Mouse (Mus musculus) CH12.LX (cell line): ENCODE data around the gene Fgfr4. TPM values are rescaled to one million over a fixed set of nuclear protein-coding genes. Genes with fewer than 3 reads are reported as not detected.
A peak's percentile ranks its signal among the peaks of the same experiment; 100 is the strongest.

Source experiments
- DNase-seq: peaks from one replicate; pipeline ENCODE4 v3.0.0-alpha.2; 2013; ENCODE audit errors: extremely low read depth
- H3K27ac ChIP-seq: 2 replicates; pipeline ENCODE4 v1.5.1; 2012; ENCODE audit warnings: low read depth, mild to moderate bottlenecking, control low read depth, moderate library complexity; ENCODE audit not compliant: insufficient read depth
- H3K27me3 ChIP-seq: replicated peaks from 2 replicates; pipeline ENCODE3; 2012; ENCODE audit warnings: inconsistent platforms
- H3K36me3 ChIP-seq, 2 experiments: replicated peaks in 1 of 2; 2 replicates each; pipeline versions ENCODE3 to v1.6.1; 2012; ENCODE audit warnings: inconsistent platforms in 1 of 2, low read length in 1 of 2, mild to moderate bottlenecking in 1 of 2, mixed read lengths in 1 of 2, moderate library complexity in 1 of 2; ENCODE audit not compliant: control insufficient read depth in 1 of 2, insufficient read depth in 1 of 2
- H3K4me1 ChIP-seq, 2 experiments: 2 replicates each; pipeline ENCODE4 v1.6.1; 2012; ENCODE audit warnings: inconsistent platforms in 1 of 2, moderate library complexity in 1 of 2; ENCODE audit not compliant: insufficient read depth in 2 of 2, control insufficient read depth in 1 of 2
- H3K4me2 ChIP-seq: 2 replicates; pipeline ENCODE4 v1.6.1; 2012; ENCODE audit warnings: low read depth, mild to moderate bottlenecking, control low read depth; ENCODE audit not compliant: poor library complexity, insufficient read depth, severe bottlenecking
- H3K4me3 ChIP-seq, 3 experiments: fragments of 150-350 bp in 1 of 3; sonication (generic) in 1 of 3; replicated peaks in 1 of 3; 2 replicates each; pipeline versions ENCODE3 to v1.5.1; 2011 to 2012; ENCODE audit warnings: low read depth in 2 of 3, low read length in 2 of 3, mild to moderate bottlenecking in 2 of 3, moderate library complexity in 2 of 3, control low read depth in 1 of 3, improper control_type of control experiment in 1 of 3, inconsistent platforms in 1 of 3, mixed read lengths in 1 of 3; ENCODE audit not compliant: poor library complexity in 1 of 3
- H3K79me2 ChIP-seq: replicated peaks from 2 replicates; pipeline ENCODE4 v1.6.1; 2012; ENCODE audit warnings: mild to moderate bottlenecking, moderate library complexity; ENCODE audit not compliant: control insufficient read depth, poor library complexity, insufficient read depth, severe bottlenecking; ENCODE audit errors: extremely low read depth
- H3K9ac ChIP-seq: 2 replicates; pipeline ENCODE4 v1.6.1; 2012; ENCODE audit warnings: low read depth, mild to moderate bottlenecking, control low read depth, moderate library complexity; ENCODE audit not compliant: insufficient read depth
- H3K9me3 ChIP-seq: replicated peaks from 2 replicates; pipeline ENCODE3; 2012; ENCODE audit warnings: low read length, inconsistent platforms, mixed read lengths
- BHLHE40 ChIP-seq: IDR thresholded peaks from 2 replicates; pipeline ENCODE4 v1.6.1; 2011; ENCODE audit warnings: mild to moderate bottlenecking, low read depth, low read length, improper control_type of control experiment
- CHD1 ChIP-seq: IDR thresholded peaks from 2 replicates; pipeline ENCODE4 v1.6.1; 2012; ENCODE audit warnings: low read depth, low read length, improper control_type of control experiment, inconsistent platforms
- CHD2 ChIP-seq: IDR thresholded peaks from 2 replicates; pipeline ENCODE4 v1.6.1; 2011; ENCODE audit warnings: low read length, improper control_type of control experiment
- CTCF ChIP-seq, 2 experiments: IDR thresholded peaks in 1 of 2; conservative IDR thresholded peaks in 1 of 2; 2 replicates each; pipeline ENCODE4 v1.5.1; 2011 to 2012; ENCODE audit warnings: low read depth in 2 of 2, low read length in 2 of 2, improper control_type of control experiment in 1 of 2, inconsistent platforms in 1 of 2, mild to moderate bottlenecking in 1 of 2, moderate library complexity in 1 of 2
- E2F4 ChIP-seq: IDR thresholded peaks from 2 replicates; pipeline ENCODE4 v1.6.1; 2011; ENCODE audit warnings: low read depth, low read length, improper control_type of control experiment; ENCODE audit not compliant: insufficient replicate concordance
- ELF1 ChIP-seq: IDR thresholded peaks from 2 replicates; pipeline ENCODE4 v1.6.1; 2014; ENCODE audit warnings: low read depth, mild to moderate bottlenecking, inconsistent platforms, low read length, improper control_type of control experiment
- GABPA ChIP-seq: IDR thresholded peaks from 2 replicates; pipeline ENCODE4 v1.6.1; 2012; ENCODE audit warnings: low read depth, low read length, improper control_type of control experiment, inconsistent platforms; ENCODE audit not compliant: insufficient replicate concordance
- HCFC1 ChIP-seq: IDR thresholded peaks from 2 replicates; pipeline ENCODE4 v1.6.1; 2012; ENCODE audit warnings: low read depth, mild to moderate bottlenecking, inconsistent platforms, low read length, improper control_type of control experiment
- JUND ChIP-seq: conservative IDR thresholded peaks from 2 replicates; pipeline ENCODE4 v1.6.1; 2011; ENCODE audit warnings: low read depth, low read length, improper control_type of control experiment
- KAT2A ChIP-seq: IDR thresholded peaks from 2 replicates; pipeline ENCODE4 v1.6.1; 2012; ENCODE audit warnings: low read length, improper control_type of control experiment, inconsistent platforms; ENCODE audit not compliant: insufficient replicate concordance
- MAFK ChIP-seq: IDR thresholded peaks from 2 replicates; pipeline ENCODE4 v1.6.1; 2011; ENCODE audit warnings: low read length, improper control_type of control experiment; ENCODE audit not compliant: insufficient replicate concordance
- MAZ ChIP-seq: IDR thresholded peaks from 2 replicates; pipeline ENCODE4 v1.6.1; 2012; ENCODE audit warnings: low read depth, mild to moderate bottlenecking, inconsistent platforms, low read length, improper control_type of control experiment, moderate library complexity
- MEF2A ChIP-seq: IDR thresholded peaks from 2 replicates; pipeline ENCODE4 v1.6.1; 2014; ENCODE audit warnings: low read depth, mild to moderate bottlenecking, inconsistent platforms, low read length, improper control_type of control experiment, borderline replicate concordance
- MXI1 ChIP-seq: IDR thresholded peaks from 2 replicates; pipeline ENCODE4 v1.6.1; 2011; ENCODE audit warnings: mild to moderate bottlenecking, low read depth, low read length, improper control_type of control experiment
- MYC ChIP-seq: IDR thresholded peaks from 2 replicates; pipeline ENCODE4 v1.6.1; 2011; ENCODE audit warnings: low read depth, mild to moderate bottlenecking, improper control_type of control experiment, low read length
- NELFE ChIP-seq: IDR thresholded peaks from 2 replicates; pipeline ENCODE4 v1.6.1; 2011; ENCODE audit warnings: low read depth, low read length, improper control_type of control experiment
- NRF1 ChIP-seq: IDR thresholded peaks from 2 replicates; pipeline ENCODE4 v1.6.1; 2014; ENCODE audit warnings: low read depth, mild to moderate bottlenecking, inconsistent platforms, low read length, improper control_type of control experiment, moderate library complexity
- POLR2A ChIP-seq: IDR thresholded peaks from 2 replicates; pipeline ENCODE4 v1.6.1; 2011; ENCODE audit warnings: low read depth, mild to moderate bottlenecking, improper control_type of control experiment, low read length
- POLR2AphosphoS2 ChIP-seq: IDR thresholded peaks from 2 replicates; pipeline ENCODE4 v1.6.1; 2011; ENCODE audit warnings: low read depth, low read length, improper control_type of control experiment
- RAD21 ChIP-seq: IDR thresholded peaks from 2 replicates; pipeline ENCODE4 v1.6.1; 2011; ENCODE audit warnings: low read depth, mild to moderate bottlenecking, low read length, improper control_type of control experiment, moderate library complexity
- SIN3A ChIP-seq: IDR thresholded peaks from 2 replicates; pipeline ENCODE4 v1.6.1; 2012; ENCODE audit warnings: low read length, improper control_type of control experiment, inconsistent platforms
- SMC3 ChIP-seq: IDR thresholded peaks from 2 replicates; pipeline ENCODE4 v1.6.1; 2011; ENCODE audit warnings: low read depth, low read length, improper control_type of control experiment
- TBP ChIP-seq: conservative IDR thresholded peaks from 2 replicates; pipeline ENCODE4 v1.6.1; 2011; ENCODE audit warnings: low read depth, low read length, improper control_type of control experiment
- UBTF ChIP-seq: IDR thresholded peaks from 2 replicates; pipeline ENCODE4 v1.6.1; 2012; ENCODE audit warnings: low read depth, mild to moderate bottlenecking, inconsistent platforms, low read length, improper control_type of control experiment, moderate library complexity
- USF1 ChIP-seq: IDR thresholded peaks from 2 replicates; pipeline ENCODE4 v1.6.1; 2014; ENCODE audit warnings: low read depth, mild to moderate bottlenecking, inconsistent platforms, low read length, improper control_type of control experiment
- USF2 ChIP-seq: conservative IDR thresholded peaks from 2 replicates; pipeline ENCODE4 v1.6.1; 2011; ENCODE audit warnings: low read depth, low read length, improper control_type of control experiment
- ZC3H11A ChIP-seq: IDR thresholded peaks from 2 replicates; pipeline ENCODE4 v1.6.1; 2012; ENCODE audit warnings: low read depth, mild to moderate bottlenecking, inconsistent platforms, low read length, improper control_type of control experiment
- ZKSCAN1 ChIP-seq: IDR thresholded peaks from 2 replicates; pipeline ENCODE4 v1.6.1; 2012; ENCODE audit warnings: low read depth, inconsistent platforms, low read length, improper control_type of control experiment, borderline replicate concordance
- ZMIZ1 ChIP-seq: IDR thresholded peaks from 2 replicates; pipeline ENCODE4 v1.6.1; 2012; ENCODE audit warnings: low read depth, mild to moderate bottlenecking, inconsistent platforms, low read length, improper control_type of control experiment
- dilution Hi-C: fragments of 300-500 bp; cut with MboI; formaldehyde crosslinking; loops from 2 replicates; pipeline ENCODE4 v1.14.3; 2020; ENCODE audit warnings: low sequenced_read_pairs; ENCODE audit not compliant: extremely low pct_unique_long_range_greater_than_20kb, extremely low pct_ligation_motif_present
- in situ Hi-C: fragments of 300-500 bp; cut with MboI; formaldehyde crosslinking; loops from 3 replicates; pipeline ENCODE4 v1.14.3; 2019; ENCODE audit warnings: low sequenced_read_pairs, low pct_ligation_motif_present, low pct_unique_long_range_greater_than_20kb, mixed read lengths
- polyA plus RNA-seq: library from polyadenylated mRNA; unstranded; fragments of >175 nt; gene quantifications from 2 replicates; pipeline ENCODE4 v1.2.1, GENCODE M21; 2012; ENCODE audit warnings: low read depth; ENCODE audit not compliant: insufficient read length
- total RNA-seq, 2 experiments: library from RNA; depleted of rRNA; stranded (reverse); fragments of 300-350 nt in 1 of 2; fragments of >200 nt in 1 of 2; gene quantifications; 2 replicates each; pipeline ENCODE4 v1.2.3; 2012 to 2014

The Fgfr4 gene
- total and polyA plus RNA-seq, 3 experiments, result not detected

- Histone ChIP-seq H3K36me3 (no peaks in the 10 kb centered on the region), H3K4me2 (no peak overlapping the region), H3K4me3 (no peak overlapping the region), H3K9ac (no peak overlapping the region), H3K27ac (no peak overlapping the region), H3K79me2 (no peaks in the 10 kb centered on the region), H3K4me1 (0 out of 4 replicates have a peak, but pooled peaks cover 0 to 3% of the 10 kb centered on the region in 2 experiments), H3K27me3 (no peaks in the 10 kb centered on the region)
- in situ Hi-C loops (no loop called here), dilution Hi-C loops (no loop called here)
- TF ChIP-seq CHD1 (no peak), USF2 (no peak), ZKSCAN1 (no peak), NRF1 (no peak), ELF1 (no peak), CHD2 (no peak), MYC (no peak), CTCF (conservative IDR thresholded peaks at IDR 0.05 in 1 of 2, IDR thresholded peaks at IDR 0.05 in 1 of 2; ENCODE audit: low read depth in 2 of 2, low read length in 2 of 2) (no peak), POLR2AphosphoS2 (no peak), ZC3H11A (no peak), BHLHE40 (no peak), MXI1 (no peak), HCFC1 (no peak), NELFE (no peak), JUND (no peak), RAD21 (no peak), SIN3A (no peak), SMC3 (no peak)
- TF ChIP-seq, all 38 proteins: peak for 0
- H3K9me3 ChIP-seq, result no peaks in the 10 kb centered on the region
- DNase-seq, result no peak
These were observed 29.3 kb downstream of the Fgfr4 start for GRCm38 (mm10) chr13:55181786-55182172.

- Histone ChIP-seq H3K4me2 (no peak overlapping the region), H3K9ac (no peak overlapping the region)
- dilution Hi-C loops, result no loop called here
- TF ChIP-seq RAD21, result peak; percentile 76
- no peak for TF ChIP-seq GABPA
- no peak for TF ChIP-seq MYC
- TF ChIP-seq CTCF (conservative IDR thresholded peaks at IDR 0.05 in 1 of 2, IDR thresholded peaks at IDR 0.05 in 1 of 2; ENCODE audit: low read depth in 2 of 2, low read length in 2 of 2), result peak; percentile 12 to 77; a peak in 2 of 4 replicates
- no peak for TF ChIP-seq BHLHE40
- peak; percentile 100 for TF ChIP-seq MAFK
- TF ChIP-seq ZMIZ1, result no peak
- no peak for TF ChIP-seq MEF2A
- no peak for TF ChIP-seq POLR2A
- TF ChIP-seq MAZ, result no peak
- no peak for TF ChIP-seq E2F4
- TF ChIP-seq POLR2AphosphoS2, result no peak
- TF ChIP-seq ZC3H11A, result no peak
- no peak for TF ChIP-seq JUND
- no peak for TF ChIP-seq TBP
- no peak for TF ChIP-seq CHD2
- no peak for TF ChIP-seq USF2
- TF ChIP-seq CHD1, result no peak
- TF ChIP-seq NELFE, result no peak
- TF ChIP-seq USF1, result no peak
- peak; percentile 57 for TF ChIP-seq SMC3
- no peak for TF ChIP-seq HCFC1
- TF ChIP-seq ZKSCAN1, result no peak
- TF ChIP-seq UBTF, result no peak
- no peak for TF ChIP-seq KAT2A
These were observed 29.9 kb downstream of the Fgfr4 start for GRCm38 (mm10) chr13:55182173-55182894.

More at GRCm38 (mm10) chr13:55182173-55182894, 29.9 kb downstream of the Fgfr4 start:
- peak; percentile 40 for DNase-seq
- H3K27ac ChIP-seq, result no peak overlapping the region
- no peak overlapping the region for H3K4me3 ChIP-seq
- H3K4me1 ChIP-seq, result 0 out of 4 replicates have a peak, but pooled peaks cover 0 to 3% of the 10 kb centered on the region in 2 experiments
- H3K27me3 ChIP-seq, result no peaks in the 10 kb centered on the region
- H3K79me2 ChIP-seq, result no peaks in the 10 kb centered on the region
- in situ Hi-C loops, result no loop called here
- no peaks in the 10 kb centered on the region for H3K9me3 ChIP-seq
- H3K36me3 ChIP-seq, result no peaks in the 10 kb centered on the region
